Mouse (Mus musculus) lung, postnatal 0 days (tissue): ENCODE measurements around the gene Sh2d3c.

Experiments used
- CTCF ChIP-seq: IDR thresholded peaks from 2 replicates; pipeline ENCODE4 v1.5.1; 2016; ENCODE audit warnings: antibody characterized with exemption, mild to moderate bottlenecking
- EP300 ChIP-seq: IDR thresholded peaks from 2 replicates; pipeline ENCODE4 v1.6.1; 2016; ENCODE audit warnings: antibody characterized with exemption, mild to moderate bottlenecking, control low read depth

- TF ChIP-seq CTCF (no peak), EP300 (no peak)
These were observed 28.2 kb downstream of the Sh2d3c start for GRCm38 (mm10) chr2:32749082-32749481.
